Mouse (Mus musculus): ENCODE measurements around the gene 4930451I11Rik.

The 4930451I11Rik gene

GRCm38 (mm10) chr7:126781661-126782370 lies 49.6 kb downstream of the 4930451I11Rik start:
- DNase-seq (ENCODE audit: low read depth, low spot score): no peak

GRCm38 (mm10) chr7:126780971-126781635 lies 50.3 kb downstream of the 4930451I11Rik start, which contains the start of gene Tbx6:
TSS of gene Tbx6 (plus strand) at chr7:126781483.
- DNase-seq (ENCODE audit: low read depth, low spot score): no peak
